Mouse (Mus musculus): ENCODE measurements around the gene Zmynd8. TPM values are rescaled to one million over a fixed set of nuclear protein-coding genes. Genes with fewer than 3 reads are reported as not detected.
A peak's percentile ranks its signal among the peaks of the same experiment; 100 is the strongest.

Zmynd8 gene
- polyA plus RNA-seq (2012; ENCODE audit: insufficient read depth, low replicate concordance): 41.0 and 57.7 TPM in 2 replicates

DNA sequence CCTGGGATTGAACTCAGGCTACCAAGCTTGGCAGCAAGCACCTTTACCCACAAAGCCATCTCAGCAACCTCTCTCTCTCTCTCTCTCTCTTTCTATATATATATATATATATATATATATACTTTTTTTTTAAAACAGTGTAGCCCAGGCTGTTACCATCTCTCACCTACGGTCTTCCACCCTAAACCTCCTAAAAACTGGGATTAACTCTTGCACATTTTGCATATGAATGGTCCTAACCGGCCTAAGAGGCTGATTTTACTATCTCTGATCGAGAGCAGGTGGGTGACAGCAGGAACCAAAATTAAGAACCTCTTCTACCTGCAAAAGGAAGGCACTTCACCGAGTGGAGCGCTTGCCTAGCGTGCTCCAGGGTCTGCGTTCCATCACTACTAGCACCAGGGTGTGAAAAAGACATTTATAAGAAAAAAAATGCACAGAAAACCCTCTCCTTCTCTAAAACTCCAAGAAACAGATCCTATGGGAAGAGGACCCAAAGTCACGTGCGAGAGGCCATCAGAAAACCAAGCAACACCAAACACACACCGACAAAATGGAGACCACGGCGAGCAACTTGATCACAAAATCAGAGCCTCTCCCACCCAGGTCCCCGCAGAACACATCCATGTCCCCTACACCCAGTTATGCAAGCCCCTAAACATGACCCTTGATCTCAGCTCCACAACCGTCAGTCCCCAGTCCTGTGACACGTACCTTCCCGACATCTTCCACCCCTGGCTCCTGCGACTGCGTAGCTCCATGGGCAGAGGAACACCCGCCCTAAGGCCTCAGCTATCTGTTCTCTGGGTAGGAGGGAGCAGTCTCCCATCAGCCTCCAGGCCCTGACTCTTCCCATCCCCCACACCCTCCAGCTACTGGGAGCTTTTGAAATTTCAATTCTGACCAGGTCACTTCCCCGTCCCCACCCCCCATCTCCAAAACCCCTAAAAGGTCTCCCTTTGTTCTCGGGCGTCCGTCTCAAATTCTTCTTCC, at the start of gene Zmynd8:
TSS of gene Zmynd8 (minus strand) at position 815 of the 993 bp plus-strand sequence.
- Histone ChIP-seq H3K4me1 (peaks cover 53% of the 10 kb centered on the region), H3K36me3 (replicated peaks; ENCODE audit: low read length) (no peaks in the 10 kb centered on the region), H3K4me3 (replicated peaks) (no peak within 1 kb of the TSS), H3K27me3 (replicated peaks) (no peaks in the 10 kb centered on the region), H3K9me3 (no peaks in the 10 kb centered on the region)
- TF ChIP-seq GATA1 (IDR thresholded peaks at IDR 0.05; ENCODE audit: borderline replicate concordance, low read length) (no peak), FLI1 (IDR thresholded peaks at IDR 0.05; ENCODE audit: low read length) (no peak)

- peak overlapping the region; percentile 33 for H3K4me3 ChIP-seq (replicated peaks)
- H3K9me3 ChIP-seq: peaks cover 7% of the 10 kb centered on the region
- H3K36me3 ChIP-seq (replicated peaks; ENCODE audit: low read length): peaks cover 14% of the 10 kb centered on the region
- TF ChIP-seq GATA1 (IDR thresholded peaks at IDR 0.05; ENCODE audit: borderline replicate concordance, low read length) (no peak), FLI1 (IDR thresholded peaks at IDR 0.05; ENCODE audit: low read length) (no peak)
- peaks cover 84% of the 10 kb centered on the region for H3K4me1 ChIP-seq
- no peaks in the 10 kb centered on the region for H3K27me3 ChIP-seq (replicated peaks)
Measured at GRCm38 (mm10) chr2:165948007-165948406, 49.2 kb upstream of the Zmynd8 start.

DNA sequence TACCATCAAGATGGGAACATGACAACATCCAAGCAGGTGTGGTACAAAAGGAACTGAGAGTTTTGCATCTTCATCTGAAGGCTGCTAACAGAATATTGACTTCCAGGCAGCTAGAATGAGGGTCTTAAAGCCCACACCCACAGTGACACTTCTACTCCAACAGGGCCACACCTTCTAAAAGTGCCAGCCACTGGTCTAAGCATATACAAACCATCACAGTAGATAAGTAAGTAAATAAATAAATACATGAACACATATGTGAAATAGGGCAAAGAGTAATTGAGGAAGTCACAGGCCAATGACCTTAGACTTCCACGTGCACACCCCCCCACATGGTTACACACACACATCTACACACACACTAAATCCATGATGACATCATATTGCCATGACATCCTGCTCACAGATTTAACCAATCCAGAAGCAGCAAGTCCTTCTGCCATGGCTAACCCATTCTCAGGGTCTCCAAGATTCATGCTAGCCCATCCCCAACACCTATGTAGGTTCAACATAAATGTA, 47.3 kb upstream of the Zmynd8 start:
- TF ChIP-seq FLI1 (IDR thresholded peaks at IDR 0.05; ENCODE audit: low read length) (no peak), GATA1 (IDR thresholded peaks at IDR 0.05; ENCODE audit: borderline replicate concordance, low read length) (no peak)
- H3K27me3 ChIP-seq (replicated peaks): no peaks in the 10 kb centered on the region

DNA sequence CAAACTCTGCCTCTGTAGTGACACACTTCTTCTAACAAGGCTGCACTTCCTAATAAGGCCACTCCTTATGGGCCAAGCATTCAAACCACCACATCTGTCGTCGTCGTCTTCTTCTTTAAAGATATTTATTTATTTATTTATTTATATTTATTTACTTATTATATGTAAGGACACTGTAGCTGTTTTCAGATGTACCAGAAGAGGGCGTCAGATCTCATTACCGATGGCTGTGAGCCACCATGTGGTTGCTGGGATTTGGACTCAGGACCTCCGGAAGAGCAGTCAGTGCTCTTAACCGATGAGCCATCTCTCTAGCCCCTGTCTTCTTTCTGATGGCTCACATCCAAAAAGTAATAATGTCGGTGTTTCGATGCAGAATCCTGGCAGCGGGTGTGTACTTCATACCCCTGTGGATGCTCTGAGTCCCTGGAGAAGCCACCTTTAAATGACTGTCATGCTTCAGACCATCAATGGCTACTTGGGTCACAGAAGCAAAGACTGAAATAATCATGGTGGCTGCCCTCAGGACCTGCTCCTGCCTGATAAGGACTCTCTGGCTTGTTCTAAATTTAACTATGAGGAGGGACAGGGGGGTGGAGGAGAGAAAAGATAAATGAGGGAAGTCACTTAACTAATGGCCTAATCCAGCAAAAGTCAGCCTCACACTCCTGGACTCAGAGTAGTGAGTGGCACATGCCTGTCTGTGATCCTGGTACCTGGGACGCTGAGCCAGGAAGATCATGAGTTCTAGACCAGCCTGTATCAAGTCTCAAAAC, 45.9 kb upstream of the Zmynd8 start:
- H3K4me3 ChIP-seq (replicated peaks): peak overlapping the region; percentile 39
- no peaks in the 10 kb centered on the region for H3K27me3 ChIP-seq (replicated peaks)
- H3K4me1 ChIP-seq: peaks cover 61% of the 10 kb centered on the region
- peaks cover 14% of the 10 kb centered on the region for H3K36me3 ChIP-seq (replicated peaks; ENCODE audit: low read length)
- peaks cover 7% of the 10 kb centered on the region for H3K9me3 ChIP-seq
- TF ChIP-seq FLI1 (IDR thresholded peaks at IDR 0.05; ENCODE audit: low read length) (no peak), GATA1 (IDR thresholded peaks at IDR 0.05; ENCODE audit: borderline replicate concordance, low read length) (no peak)

More for the DNA sequence above, 47.3 kb upstream of the Zmynd8 start:
- Histone ChIP-seq H3K4me3 (replicated peaks) (no peak overlapping the region), H3K4me1 (peaks cover 69% of the 10 kb centered on the region), H3K36me3 (replicated peaks; ENCODE audit: low read length) (peaks cover 14% of the 10 kb centered on the region), H3K9me3 (peaks cover 7% of the 10 kb centered on the region)

DNA sequence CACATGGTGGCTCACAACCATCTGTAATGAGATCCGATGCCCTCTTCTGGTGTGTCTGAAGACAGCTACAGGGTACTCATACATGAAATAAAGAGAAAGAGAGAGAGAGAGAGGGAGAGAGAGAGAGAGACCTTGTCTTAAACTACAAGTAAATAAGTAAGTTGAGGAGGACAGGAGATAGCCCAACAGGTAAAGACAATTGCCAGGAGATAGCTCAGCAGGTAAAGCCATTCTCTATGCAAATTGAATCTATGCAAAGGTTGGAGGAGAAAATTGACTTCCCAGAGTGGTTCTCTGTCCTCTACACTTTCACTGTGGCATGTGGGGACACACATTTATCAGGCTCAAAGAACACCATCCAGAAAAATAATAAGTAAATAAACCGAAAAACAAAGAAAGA, 44.3 kb upstream of the Zmynd8 start:
- TF ChIP-seq FLI1 (IDR thresholded peaks at IDR 0.05; ENCODE audit: low read length): no peak
- TF ChIP-seq GATA1 (IDR thresholded peaks at IDR 0.05; ENCODE audit: borderline replicate concordance, low read length): no peak
- peaks cover 7% of the 10 kb centered on the region for H3K9me3 ChIP-seq
- H3K27me3 ChIP-seq (replicated peaks): no peaks in the 10 kb centered on the region
- no peak overlapping the region for H3K4me3 ChIP-seq (replicated peaks)
- peaks cover 14% of the 10 kb centered on the region for H3K36me3 ChIP-seq (replicated peaks; ENCODE audit: low read length)
- H3K4me1 ChIP-seq: peaks cover 57% of the 10 kb centered on the region

- no peaks in the 10 kb centered on the region for H3K27me3 ChIP-seq (replicated peaks)
- no peak for TF ChIP-seq GATA1 (IDR thresholded peaks at IDR 0.05; ENCODE audit: borderline replicate concordance, low read length)
- no peak for TF ChIP-seq FLI1 (IDR thresholded peaks at IDR 0.05; ENCODE audit: low read length)
- H3K4me3 ChIP-seq (replicated peaks): no peak overlapping the region
- H3K9me3 ChIP-seq: no peaks in the 10 kb centered on the region
- no peaks in the 10 kb centered on the region for H3K36me3 ChIP-seq (replicated peaks; ENCODE audit: low read length)
- peaks cover 37% of the 10 kb centered on the region for H3K4me1 ChIP-seq
Measured at GRCm38 (mm10) chr2:165936106-165936505, 37.3 kb upstream of the Zmynd8 start.

DNA sequence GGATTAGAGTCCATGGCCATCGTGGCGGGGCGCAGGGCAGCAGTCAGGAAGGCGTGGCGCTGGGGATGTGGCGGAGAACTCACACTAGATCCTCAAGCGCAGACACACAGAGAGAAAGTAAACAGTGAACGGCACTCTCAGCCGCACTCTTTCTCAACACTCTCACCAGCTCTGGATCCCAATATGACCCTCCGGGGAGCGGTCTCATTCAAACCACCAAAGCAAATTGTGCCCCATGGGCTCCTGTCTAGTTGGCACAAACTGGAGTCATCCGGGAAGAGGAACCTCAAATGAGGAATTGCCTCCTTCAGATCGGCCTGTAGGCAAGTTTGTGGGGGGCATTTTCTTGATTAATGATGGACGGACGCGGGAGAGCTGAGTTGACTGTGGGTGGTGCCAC, 28.9 kb upstream of the Zmynd8 start:
- peaks cover 52% of the 10 kb centered on the region for H3K4me1 ChIP-seq
- TF ChIP-seq GATA1 (IDR thresholded peaks at IDR 0.05; ENCODE audit: borderline replicate concordance, low read length): no peak
- TF ChIP-seq FLI1 (IDR thresholded peaks at IDR 0.05; ENCODE audit: low read length): no peak

GRCm38 (mm10) chr2:165926191-165926590, 27.4 kb upstream of the Zmynd8 start:
- Histone ChIP-seq H3K4me1 (peaks cover 66% of the 10 kb centered on the region), H3K27me3 (replicated peaks) (no peaks in the 10 kb centered on the region), H3K36me3 (replicated peaks; ENCODE audit: low read length) (peaks cover 4% of the 10 kb centered on the region), H3K4me3 (replicated peaks) (no peak overlapping the region), H3K9me3 (no peaks in the 10 kb centered on the region)
- TF ChIP-seq FLI1 (IDR thresholded peaks at IDR 0.05; ENCODE audit: low read length) (no peak), GATA1 (IDR thresholded peaks at IDR 0.05; ENCODE audit: borderline replicate concordance, low read length) (no peak)

More for the DNA sequence above, 28.9 kb upstream of the Zmynd8 start:
- Histone ChIP-seq H3K4me3 (replicated peaks) (no peak overlapping the region), H3K36me3 (replicated peaks; ENCODE audit: low read length) (peaks cover 4% of the 10 kb centered on the region), H3K27me3 (replicated peaks) (no peaks in the 10 kb centered on the region), H3K9me3 (no peaks in the 10 kb centered on the region)

GRCm38 (mm10) chr2:165925144-165925543, 26.3 kb upstream of the Zmynd8 start:
- peaks cover 4% of the 10 kb centered on the region for H3K36me3 ChIP-seq (replicated peaks; ENCODE audit: low read length)
- H3K4me3 ChIP-seq (replicated peaks): no peak overlapping the region
- no peaks in the 10 kb centered on the region for H3K27me3 ChIP-seq (replicated peaks)
- TF ChIP-seq FLI1 (IDR thresholded peaks at IDR 0.05; ENCODE audit: low read length) (no peak), GATA1 (IDR thresholded peaks at IDR 0.05; ENCODE audit: borderline replicate concordance, low read length) (no peak)
- no peaks in the 10 kb centered on the region for H3K9me3 ChIP-seq
- peaks cover 66% of the 10 kb centered on the region for H3K4me1 ChIP-seq
